Mouse (Mus musculus) forebrain, postnatal 0 days (tissue): ENCODE measurements around the gene Il22ra2. TPM values are rescaled to one million over a fixed set of nuclear protein-coding genes. Genes with fewer than 3 reads are reported as not detected.

Experiments used
- ATAC-seq: fragments of 200-750 bp; cut with Nextera tagmentation; 2 replicates; pipeline ENCODE4 v1.8.0; 2017; ENCODE audit warnings: mild to moderate bottlenecking, moderate library complexity
- DNase-seq: peaks from one replicate; pipeline ENCODE4 v3.0.0-alpha.2; 2015
- H3K27ac ChIP-seq: fragments of 300-500 bp; sonication (generic); 2 replicates; pipeline ENCODE4 v1.5.1; 2014; ENCODE audit warnings: low read depth, mild to moderate bottlenecking, antibody characterized with exemption, low read length, moderate library complexity, mixed read lengths
- H3K27me3 ChIP-seq: fragments of 300-500 bp; sonication (generic); 2 replicates; pipeline ENCODE4 v1.6.1; 2014; ENCODE audit warnings: mild to moderate bottlenecking, low read length, mixed read lengths; ENCODE audit not compliant: insufficient read depth
- H3K36me3 ChIP-seq: fragments of 300-500 bp; sonication (generic); 2 replicates; pipeline ENCODE4 v1.6.1; 2014; ENCODE audit warnings: mild to moderate bottlenecking, moderate library complexity; ENCODE audit not compliant: insufficient read depth
- H3K4me1 ChIP-seq: fragments of 300-500 bp; sonication (generic); 2 replicates; pipeline ENCODE4 v1.6.1; 2014; ENCODE audit warnings: antibody characterized with exemption; ENCODE audit not compliant: insufficient read depth
- H3K4me2 ChIP-seq: fragments of 300-500 bp; sonication (generic); 2 replicates; pipeline ENCODE4 v1.6.1; 2014; ENCODE audit warnings: low read depth, mild to moderate bottlenecking, moderate library complexity
- H3K4me3 ChIP-seq: fragments of 300-500 bp; sonication (generic); 2 replicates; pipeline ENCODE4 v1.5.1; 2014; ENCODE audit warnings: low read depth, low read length, mixed read lengths
- H3K9ac ChIP-seq: fragments of 300-500 bp; sonication (generic); 2 replicates; pipeline ENCODE4 v1.6.1; 2014; ENCODE audit warnings: mild to moderate bottlenecking
- H3K9me3 ChIP-seq: fragments of 300-500 bp; sonication (generic); 2 replicates; pipeline ENCODE4 v1.6.1; 2016; ENCODE audit warnings: low read length
- CTCF ChIP-seq: sonication (generic); IDR thresholded peaks from 2 replicates; pipeline ENCODE4 v1.5.1; 2016; ENCODE audit warnings: antibody characterized with exemption, control low read depth, low read depth
- WGBS: fragments of 180-500 bp; shearing (Covaris S2); extraction: QIAGEN DNeasy Blood & Tissue Kit; methylation state at CpG from one replicate; pipeline ENCODE4 v1.1.7; 2014; 5-methylcytosine and 5-hydroxymethylcytosine counted together
- polyA plus RNA-seq: library from polyadenylated mRNA; unstranded; fragments of >200 nt; fragmentation: Nextera tagmentation; extraction: Ambion mirVana; gene quantifications from 2 replicates; pipeline ENCODE4 v1.2.1, GENCODE M21; 2015
- total RNA-seq: library from RNA; depleted of rRNA; stranded (reverse); fragments of >200 nt; gene quantifications from 2 replicates; pipeline ENCODE4 v1.2.3, GENCODE M21; 2014; rRNA removed

Gene Il22ra2
- total and polyA plus RNA-seq, 2 experiments from 2014 or later, result not detected

DNA sequence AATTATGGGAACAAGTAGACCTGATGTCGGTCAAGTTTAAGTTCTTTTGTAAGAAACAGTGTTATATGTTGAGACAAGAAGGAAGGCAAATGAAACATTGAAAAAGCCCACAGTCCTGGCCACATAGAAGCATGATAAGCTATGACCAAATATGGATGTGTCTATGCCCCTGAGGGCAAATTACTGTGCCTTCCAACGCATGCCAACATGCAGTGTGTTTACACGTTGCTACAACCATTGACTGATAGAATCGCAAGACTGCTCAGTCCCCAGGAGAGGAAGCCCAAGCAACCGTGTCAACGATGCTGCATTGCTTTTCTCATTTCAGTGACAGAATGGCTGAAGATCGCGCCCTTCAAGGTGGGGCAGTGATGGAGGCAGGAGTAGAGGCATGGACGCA, 35.6 kb downstream of the Il22ra2 start:
- ATAC-seq (no peak), DNase-seq (no peak)
- no peaks in the 10 kb centered on the region for H3K36me3 ChIP-seq
- no peak overlapping the region for H3K9ac ChIP-seq
- no peak overlapping the region for H3K4me2 ChIP-seq
- H3K4me1 ChIP-seq, result no peaks in the 10 kb centered on the region
- no peak overlapping the region for H3K27ac ChIP-seq
- no peak for TF ChIP-seq CTCF
- H3K4me3 ChIP-seq, result no peak overlapping the region
- H3K27me3 ChIP-seq, result no peaks in the 10 kb centered on the region
- no peaks in the 10 kb centered on the region for H3K9me3 ChIP-seq
- WGBS, result 94% methylated on average over 9 of the region's 9 CpGs

DNA sequence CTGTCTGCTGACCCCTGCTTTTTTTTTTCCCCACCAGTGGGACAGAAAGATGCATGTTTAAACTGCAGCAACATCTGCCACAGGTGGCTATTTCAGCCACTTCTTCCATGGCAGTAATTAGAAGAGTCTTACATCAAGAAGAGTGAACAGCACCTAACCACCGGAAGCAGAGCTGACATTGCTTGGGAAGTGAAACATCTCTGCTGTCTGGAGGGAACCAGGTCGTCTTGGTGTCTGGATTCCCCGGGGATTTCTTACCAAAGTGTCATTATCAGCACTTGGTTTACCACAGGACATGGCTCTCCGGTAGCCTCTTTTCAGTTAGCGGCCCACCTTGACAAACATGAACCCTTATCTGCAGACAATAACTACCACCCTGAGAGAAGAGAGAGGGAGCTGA, 38.2 kb downstream of the Il22ra2 start:
- ATAC-seq (no peak), DNase-seq (no peak)
- no peak overlapping the region for H3K4me3 ChIP-seq
- no peaks in the 10 kb centered on the region for H3K9me3 ChIP-seq
- WGBS, result 83% methylated on average over 5 of the region's 5 CpGs
- H3K27ac ChIP-seq, result no peak overlapping the region
- H3K9ac ChIP-seq, result no peak overlapping the region
- no peak overlapping the region for H3K4me2 ChIP-seq
- no peaks in the 10 kb centered on the region for H3K4me1 ChIP-seq
- H3K27me3 ChIP-seq, result no peaks in the 10 kb centered on the region
- H3K36me3 ChIP-seq, result no peaks in the 10 kb centered on the region
- no peak for TF ChIP-seq CTCF

DNA sequence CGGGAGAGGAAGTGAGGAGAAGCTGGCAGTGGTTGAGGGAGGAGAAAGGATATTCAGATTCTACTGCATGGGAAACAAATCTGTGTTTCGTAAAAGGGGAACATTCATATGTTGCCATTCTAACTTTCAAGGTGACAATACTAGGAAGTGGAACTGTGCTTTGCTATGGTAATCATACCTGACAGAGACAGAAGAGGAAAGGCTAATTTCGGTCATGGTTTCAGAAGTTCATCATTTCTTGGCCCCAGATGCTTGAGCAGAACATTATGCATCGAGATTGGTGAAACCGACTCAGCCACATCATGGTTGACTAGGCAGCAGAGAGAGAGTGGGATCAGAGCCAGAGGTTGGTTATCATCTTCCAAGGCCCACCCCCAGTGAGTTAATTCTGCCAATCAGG, 47.2 kb downstream of the Il22ra2 start:
- no peak for TF ChIP-seq CTCF
- ATAC-seq (no peak), DNase-seq (no peak)
- Histone ChIP-seq H3K36me3 (no peaks in the 10 kb centered on the region), H3K27ac (no peak overlapping the region), H3K4me1 (no peaks in the 10 kb centered on the region), H3K4me3 (no peak overlapping the region), H3K9ac (no peak overlapping the region), H3K9me3 (no peaks in the 10 kb centered on the region), H3K27me3 (no peaks in the 10 kb centered on the region), H3K4me2 (no peak overlapping the region)
- 88% methylated on average over 5 of the region's 5 CpGs for WGBS

DNA sequence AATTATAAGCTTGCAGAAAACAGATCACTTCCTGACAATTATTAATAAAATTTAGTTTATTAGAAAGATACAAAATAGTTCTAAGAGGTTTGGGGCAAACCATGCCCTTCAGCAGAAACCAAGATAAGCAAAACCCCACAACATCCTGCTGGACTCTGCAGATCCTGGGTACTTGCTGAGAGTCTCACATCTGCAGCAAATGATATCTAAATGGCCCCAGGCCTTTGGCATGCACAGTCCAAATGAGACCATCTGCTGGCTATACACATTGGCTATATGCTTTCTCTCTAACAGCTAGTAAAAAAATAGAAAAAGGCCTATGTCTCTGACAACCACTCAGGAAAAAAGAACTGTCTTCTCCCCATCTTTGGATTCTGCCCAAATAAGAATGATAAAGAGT, 50.2 kb downstream of the Il22ra2 start:
- Histone ChIP-seq H3K27me3 (no peaks in the 10 kb centered on the region), H3K4me2 (no peak overlapping the region), H3K36me3 (no peaks in the 10 kb centered on the region), H3K9me3 (no peaks in the 10 kb centered on the region), H3K4me1 (no peaks in the 10 kb centered on the region), H3K4me3 (no peak overlapping the region), H3K9ac (no peak overlapping the region), H3K27ac (no peak overlapping the region)
- TF ChIP-seq CTCF, result no peak
- no peak for DNase-seq
- no peak for ATAC-seq

DNA sequence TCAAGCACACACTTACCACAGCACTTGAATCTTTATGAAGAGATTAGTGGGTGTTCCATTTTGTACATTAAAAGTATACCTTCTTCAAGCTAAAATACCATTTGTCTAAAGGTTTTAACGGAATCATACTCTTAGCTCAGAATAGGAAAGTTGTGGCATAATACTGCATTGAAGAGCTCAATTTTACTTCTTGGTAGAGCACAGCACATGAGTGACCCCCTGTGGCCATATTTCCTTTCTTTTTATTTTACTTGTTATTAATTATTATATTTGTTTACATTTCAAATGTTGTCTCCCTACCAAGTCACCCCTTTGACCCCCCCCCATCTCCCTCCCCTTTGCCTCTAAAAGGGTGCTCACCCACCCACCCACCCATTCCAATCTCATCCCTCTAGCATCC, 51.3 kb downstream of the Il22ra2 start:
- ATAC-seq (no peak), DNase-seq (no peak)
- Histone ChIP-seq H3K9ac (no peak overlapping the region), H3K27me3 (no peaks in the 10 kb centered on the region), H3K4me2 (no peak overlapping the region), H3K4me1 (no peaks in the 10 kb centered on the region), H3K4me3 (no peak overlapping the region), H3K9me3 (no peaks in the 10 kb centered on the region), H3K27ac (no peak overlapping the region), H3K36me3 (no peaks in the 10 kb centered on the region)
- no peak for TF ChIP-seq CTCF
- 82% methylated on average over 1 of the region's 1 CpGs for WGBS

Other genes starting within 250 kb of the Il22ra2 start
- 14.5 and 16.9 TPM in 2 replicates for gene Ifngr1, start 30.0 kb upstream of the Il22ra2 start, total RNA-seq
- 17.7 and 21.9 TPM in 2 replicates for gene Ifngr1, start 30.0 kb upstream of the Il22ra2 start, polyA plus RNA-seq
- 0.19 TPM in 1 of 2 replicates, not detected in the other for gene Il20ra, start 90.6 kb downstream of the Il22ra2 start, total RNA-seq
- not detected in 2 replicates for gene Il20ra, start 90.6 kb downstream of the Il22ra2 start, polyA plus RNA-seq
- 1.5 and 2.5 TPM in 2 replicates for gene Slc35d3, start 229.5 kb downstream of the Il22ra2 start, total RNA-seq
- 1.8 and 2.2 TPM in 2 replicates for gene Slc35d3, start 229.5 kb downstream of the Il22ra2 start, polyA plus RNA-seq